In the genomic region with DNA sequence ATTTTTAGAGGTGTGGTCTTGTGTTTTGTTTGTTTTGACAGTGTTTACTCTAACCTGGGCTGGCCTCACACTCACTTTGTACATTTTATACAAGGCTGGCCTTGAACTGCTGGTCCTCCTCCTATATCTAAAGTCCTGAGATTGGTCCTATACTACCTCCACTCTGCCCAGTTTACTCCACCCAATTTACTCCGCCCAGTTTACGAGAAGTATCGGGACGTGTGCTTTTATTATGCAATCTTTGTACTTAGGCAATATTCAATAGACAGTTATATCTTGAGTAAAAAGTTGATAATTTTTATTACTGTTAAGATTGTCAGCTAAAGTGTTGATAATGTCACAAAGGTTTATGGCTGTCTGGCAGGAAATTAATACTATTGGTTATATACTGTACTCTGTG, we compare ENCODE assay signal across 29 mouse cellular contexts.
"Had no signal": no experiment of that assay in that cellular context is flagged by ENCODE, and none has a peak within 500 bp of the region (broad histone marks: within the 10 kb centered on the region; RNA-seq: fewer than 3 reads in every experiment).

No protein-coding gene starts in this region.

- H3K9me3 ChIP-seq: embryonic facial prominence, embryonic 10.5 days; embryonic facial prominence, embryonic 12.5 days; embryonic facial prominence, embryonic 13.5 days; embryonic facial prominence, embryonic 15.5 days; forebrain, embryonic 10.5 days; forebrain, embryonic 12.5 days; forebrain, embryonic 13.5 days; forebrain, embryonic 15.5 days had no signal

- H3K4me1 ChIP-seq: embryonic facial prominence, embryonic 10.5 days; embryonic facial prominence, embryonic 12.5 days; embryonic facial prominence, embryonic 13.5 days; embryonic facial prominence, embryonic 15.5 days; forebrain, embryonic 10.5 days; forebrain, embryonic 12.5 days; forebrain, embryonic 13.5 days; forebrain, embryonic 15.5 days had no signal

- H3K4me3 ChIP-seq: embryonic facial prominence, embryonic 10.5 days; embryonic facial prominence, embryonic 12.5 days; embryonic facial prominence, embryonic 13.5 days; embryonic facial prominence, embryonic 15.5 days; erythroblast, embryonic 14.5 days; forebrain, embryonic 10.5 days; forebrain, embryonic 12.5 days; forebrain, embryonic 13.5 days; forebrain, embryonic 15.5 days; gastrocnemius, adult 2 months; heart, adult 2 months had no signal

- H3K4me2 ChIP-seq: embryonic facial prominence, embryonic 12.5 days; embryonic facial prominence, embryonic 13.5 days; embryonic facial prominence, embryonic 15.5 days; forebrain, embryonic 12.5 days; forebrain, embryonic 13.5 days; forebrain, embryonic 15.5 days had no signal

- H3K9ac ChIP-seq: embryonic facial prominence, embryonic 12.5 days; embryonic facial prominence, embryonic 13.5 days; embryonic facial prominence, embryonic 15.5 days; forebrain, embryonic 12.5 days; forebrain, embryonic 13.5 days; forebrain, embryonic 15.5 days; forebrain, postnatal 0 days had no signal

- H3K27ac ChIP-seq: embryonic facial prominence, embryonic 10.5 days; embryonic facial prominence, embryonic 12.5 days; embryonic facial prominence, embryonic 13.5 days; embryonic facial prominence, embryonic 15.5 days; forebrain, embryonic 10.5 days; forebrain, embryonic 12.5 days; forebrain, embryonic 13.5 days; forebrain, embryonic 15.5 days; gastrocnemius, adult 2 months; heart, adult 2 months had no signal

- DNase-seq: cerebellum, adult 2 months; cerebellum, adult 8-10 months; cerebellum, adult 9-10 months; cerebellum, adult 9-11 months; cerebellum, postnatal 10 days; cerebellum, postnatal 14 days; cerebellum, postnatal 25 days; cerebellum, postnatal 36 days; embryo, embryonic 11 days; forebrain, postnatal 0 days; gastrocnemius, adult 2 months; gastrocnemius, postnatal 10 days; gastrocnemius, postnatal 14 days; gastrocnemius, postnatal 25 days; gastrocnemius, postnatal 36 days; heart, adult 11 months; heart, adult 18-20 months; heart, adult 2 months had no signal

- H3K36me3 ChIP-seq: embryonic facial prominence, embryonic 10.5 days; embryonic facial prominence, embryonic 12.5 days; embryonic facial prominence, embryonic 13.5 days; embryonic facial prominence, embryonic 15.5 days; forebrain, embryonic 10.5 days; forebrain, embryonic 12.5 days; forebrain, embryonic 15.5 days had no signal

- ATAC-seq: forebrain, embryonic 13.5 days; forebrain, embryonic 14.5 days; forebrain, embryonic 15.5 days; forebrain, embryonic 16.5 days; forebrain, postnatal 0 days had no signal

- H3K27me3 ChIP-seq: embryonic facial prominence, embryonic 12.5 days; embryonic facial prominence, embryonic 13.5 days; embryonic facial prominence, embryonic 15.5 days; forebrain, embryonic 13.5 days; forebrain, embryonic 15.5 days had no signal
